Mouse (Mus musculus): ENCODE data around the gene Josd2.

Gene Josd2

DNA sequence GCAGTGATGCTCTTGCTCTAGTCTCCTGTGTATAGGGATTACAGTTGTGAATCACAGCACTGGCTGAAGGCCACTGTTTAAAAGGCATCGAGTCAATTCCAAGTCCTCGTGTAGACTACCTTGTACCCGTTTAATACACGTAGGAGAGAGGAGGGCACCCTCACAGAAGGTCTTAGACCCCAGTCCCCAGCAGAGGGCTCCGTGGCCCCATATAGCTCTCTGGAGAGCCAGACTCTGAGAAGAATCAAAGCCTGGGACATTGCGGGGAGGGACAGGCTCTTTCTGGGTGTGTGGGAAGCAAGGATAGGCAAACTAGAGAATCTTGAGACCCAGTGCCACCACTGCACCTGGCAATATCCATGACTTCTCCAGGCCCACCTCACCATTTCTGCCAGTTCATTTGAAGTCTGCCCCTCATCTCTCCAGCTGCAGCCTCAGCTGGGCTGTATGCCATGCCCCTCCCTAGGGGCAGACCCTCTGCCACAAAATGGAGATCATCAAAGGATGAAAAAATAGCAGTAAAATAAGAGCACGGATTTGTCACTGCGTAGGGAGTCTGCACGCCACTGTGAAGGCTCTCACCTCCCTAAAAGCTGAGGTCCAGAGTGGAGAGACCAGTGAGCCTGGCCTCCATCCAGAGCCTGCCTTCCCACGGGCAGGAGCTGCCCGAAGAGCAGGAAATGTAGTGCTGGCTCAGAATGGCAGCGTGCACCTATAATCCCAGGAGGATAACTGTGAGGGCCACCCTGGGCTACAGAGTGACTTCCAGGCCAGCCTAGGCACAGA lies 21.5 kb upstream of the Josd2 start:
- DNase-seq (ENCODE audit: low spot score in 2 of 2) = no peak

DNA sequence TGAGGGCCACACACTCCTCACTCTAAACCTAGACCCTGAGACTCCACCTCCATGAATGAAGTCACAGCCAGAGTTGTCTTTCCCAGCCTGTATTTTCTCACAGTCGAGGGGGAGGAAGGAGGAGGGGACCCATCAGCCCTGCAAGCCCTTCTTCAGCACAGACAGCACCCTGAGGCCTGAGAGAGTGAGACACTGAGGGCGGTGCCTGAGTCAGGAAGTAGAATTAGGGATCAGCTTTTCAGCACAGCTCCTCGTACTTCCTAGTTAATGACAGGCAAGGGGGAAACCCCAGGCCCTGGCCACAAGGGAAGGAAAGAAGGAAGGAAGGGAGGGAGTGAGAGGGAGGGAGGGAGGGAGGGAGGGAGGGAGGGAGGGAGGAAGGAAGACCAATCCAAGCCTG lies 14.5 kb upstream of the Josd2 start:
- no peak for DNase-seq (ENCODE audit: low spot score in 2 of 2)

DNA sequence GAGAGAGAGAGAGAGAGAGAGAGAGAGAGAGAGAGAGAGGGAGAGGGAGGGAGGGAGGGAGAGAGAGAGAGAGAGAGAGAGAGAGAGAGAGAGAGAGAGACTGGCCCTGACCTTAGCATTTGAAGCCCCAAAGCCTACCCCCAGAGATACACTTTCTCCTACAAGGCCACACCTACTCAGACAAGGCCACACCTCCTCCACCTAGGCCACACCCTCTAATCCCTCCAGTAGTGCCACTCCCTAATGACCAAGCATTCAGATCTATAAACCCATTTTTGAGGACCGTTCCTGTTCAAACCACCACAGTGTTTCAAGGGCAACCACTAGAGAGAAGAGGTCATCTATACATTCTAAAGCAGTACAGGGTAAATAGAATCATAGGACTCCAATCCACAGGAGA lies 11.5 kb upstream of the Josd2 start:
- DNase-seq (ENCODE audit: low spot score in 2 of 2) = peak in 1 of 2 experiments; percentile 10

DNA sequence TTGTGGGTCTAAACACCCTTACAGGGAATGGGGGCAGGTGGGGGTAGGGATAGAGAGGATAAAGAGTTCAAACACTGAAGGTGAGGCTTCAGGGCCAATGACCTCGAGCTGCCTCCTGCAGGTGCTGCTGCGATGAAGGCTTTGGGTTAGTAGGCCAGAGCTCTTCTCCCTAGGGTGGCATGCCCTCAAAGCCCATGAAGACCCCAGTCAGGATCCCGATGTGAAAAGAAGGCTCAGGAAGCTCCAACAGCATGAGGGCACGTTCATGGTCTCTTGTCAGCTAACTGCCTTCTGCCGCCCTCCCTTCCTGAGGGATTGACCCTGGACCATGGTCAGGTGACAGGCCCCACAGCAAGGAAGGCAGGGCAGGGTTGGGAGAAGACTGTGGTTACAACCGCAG lies 7.7 kb upstream of the Josd2 start:
- peak in 1 of 2 experiments; percentile 14 for DNase-seq (ENCODE audit: low spot score in 2 of 2)

DNA sequence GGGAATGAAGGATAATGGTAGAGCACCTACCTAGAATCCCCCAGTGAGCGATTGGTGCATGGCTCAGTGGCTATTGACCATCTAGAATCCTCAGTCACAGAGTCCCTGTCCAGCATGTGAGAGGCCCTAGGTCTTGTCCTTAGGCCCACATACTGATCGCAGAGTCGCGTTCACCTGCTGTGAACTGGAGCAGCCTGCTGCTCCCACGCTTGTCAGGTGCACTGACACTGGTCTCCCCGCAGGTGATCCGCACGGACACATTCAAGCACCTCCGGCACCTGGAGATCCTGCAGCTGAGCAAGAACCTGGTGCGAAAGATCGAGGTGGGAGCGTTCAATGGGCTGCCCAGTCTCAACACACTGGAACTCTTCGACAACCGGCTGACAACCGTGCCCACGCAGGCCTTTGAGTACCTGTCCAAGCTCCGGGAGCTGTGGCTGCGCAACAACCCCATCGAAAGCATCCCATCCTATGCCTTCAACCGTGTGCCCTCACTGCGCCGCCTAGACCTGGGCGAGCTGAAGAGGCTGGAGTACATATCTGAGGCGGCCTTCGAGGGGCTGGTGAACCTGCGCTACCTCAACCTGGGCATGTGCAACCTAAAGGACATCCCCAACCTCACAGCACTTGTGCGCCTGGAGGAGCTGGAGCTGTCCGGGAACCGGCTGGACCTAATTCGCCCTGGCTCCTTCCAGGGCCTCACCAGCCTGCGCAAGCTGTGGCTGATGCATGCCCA lies 6.8 kb upstream of the Josd2 start:
- DNase-seq (ENCODE audit: low spot score in 2 of 2) = peak in 1 of 2 experiments; percentile 17

DNA sequence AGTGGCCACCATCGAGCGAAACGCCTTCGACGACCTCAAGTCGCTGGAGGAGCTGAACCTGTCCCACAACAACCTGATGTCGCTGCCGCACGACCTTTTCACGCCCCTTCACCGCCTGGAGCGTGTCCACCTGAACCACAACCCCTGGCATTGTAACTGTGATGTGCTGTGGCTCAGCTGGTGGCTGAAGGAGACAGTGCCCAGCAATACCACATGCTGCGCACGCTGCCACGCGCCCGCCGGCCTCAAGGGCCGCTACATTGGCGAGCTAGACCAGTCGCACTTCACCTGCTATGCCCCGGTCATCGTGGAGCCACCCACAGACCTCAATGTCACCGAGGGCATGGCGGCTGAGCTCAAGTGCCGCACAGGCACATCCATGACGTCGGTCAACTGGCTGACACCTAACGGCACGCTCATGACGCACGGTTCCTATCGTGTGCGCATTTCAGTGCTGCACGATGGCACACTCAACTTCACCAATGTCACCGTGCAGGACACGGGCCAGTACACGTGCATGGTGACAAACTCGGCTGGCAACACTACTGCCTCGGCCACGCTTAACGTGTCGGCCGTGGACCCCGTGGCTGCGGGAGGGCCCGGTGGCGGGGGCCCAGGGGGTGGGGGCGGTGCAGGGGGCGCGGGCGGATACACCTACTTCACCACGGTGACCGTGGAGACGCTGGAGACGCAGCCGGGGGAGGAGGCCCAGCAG lies 6.1 kb upstream of the Josd2 start:
- DNase-seq (ENCODE audit: low spot score in 2 of 2) = peak; percentile 3 to 24

DNA sequence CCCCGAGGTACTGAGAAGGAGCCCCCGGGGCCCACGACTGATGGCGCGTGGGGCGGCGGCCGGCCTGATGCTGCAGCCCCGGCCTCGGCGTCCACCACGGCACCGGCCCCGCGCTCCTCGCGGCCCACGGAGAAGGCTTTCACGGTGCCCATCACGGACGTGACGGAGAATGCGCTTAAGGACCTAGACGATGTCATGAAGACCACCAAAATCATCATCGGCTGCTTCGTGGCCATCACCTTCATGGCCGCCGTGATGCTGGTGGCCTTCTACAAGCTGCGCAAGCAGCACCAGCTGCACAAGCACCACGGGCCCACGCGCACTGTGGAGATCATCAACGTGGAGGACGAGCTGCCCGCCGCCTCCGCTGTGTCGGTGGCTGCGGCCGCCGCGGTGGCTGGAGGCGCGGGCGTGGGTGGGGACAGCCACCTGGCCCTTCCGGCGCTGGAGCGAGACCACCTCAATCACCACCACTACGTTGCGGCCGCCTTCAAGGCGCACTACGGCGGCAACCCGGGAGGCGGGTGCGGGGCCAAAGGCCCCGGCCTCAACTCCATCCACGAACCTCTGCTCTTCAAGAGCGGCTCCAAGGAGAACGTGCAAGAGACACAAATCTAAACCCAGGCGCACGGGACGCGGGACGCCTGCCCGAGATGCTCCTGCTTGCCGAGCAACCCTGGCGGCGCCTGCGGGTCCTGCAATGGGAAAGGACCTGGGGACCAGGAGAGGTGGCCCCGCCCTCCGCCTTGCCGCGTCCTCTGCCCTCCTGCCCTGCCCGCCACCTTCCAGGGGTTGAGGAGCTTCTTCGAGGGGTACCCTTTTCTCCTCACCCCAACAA lies 5.3 kb upstream of the Josd2 start:
- peak; percentile 9 to 31 for DNase-seq (ENCODE audit: low spot score in 2 of 2)

DNA sequence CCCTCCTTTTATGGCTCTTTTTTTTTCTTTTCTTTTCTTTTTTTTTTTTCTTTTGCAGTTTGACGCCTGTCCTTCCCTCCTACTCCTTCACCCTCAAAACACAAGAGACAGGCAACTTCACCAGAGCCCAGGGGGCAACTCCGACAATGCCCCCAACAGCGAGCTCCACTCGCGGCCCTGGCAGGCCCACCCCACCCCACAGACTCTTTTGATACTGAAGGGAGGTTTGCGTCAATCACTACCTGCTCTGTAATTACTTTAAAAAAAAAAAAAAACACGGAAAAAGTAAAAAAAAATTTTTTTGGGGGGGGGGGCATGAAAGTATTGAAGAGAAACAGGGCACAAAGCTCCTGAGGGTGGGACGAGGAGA lies 4.7 kb upstream of the Josd2 start:
- peak in 1 of 2 experiments; percentile 16 for DNase-seq (ENCODE audit: low spot score in 2 of 2)

DNA sequence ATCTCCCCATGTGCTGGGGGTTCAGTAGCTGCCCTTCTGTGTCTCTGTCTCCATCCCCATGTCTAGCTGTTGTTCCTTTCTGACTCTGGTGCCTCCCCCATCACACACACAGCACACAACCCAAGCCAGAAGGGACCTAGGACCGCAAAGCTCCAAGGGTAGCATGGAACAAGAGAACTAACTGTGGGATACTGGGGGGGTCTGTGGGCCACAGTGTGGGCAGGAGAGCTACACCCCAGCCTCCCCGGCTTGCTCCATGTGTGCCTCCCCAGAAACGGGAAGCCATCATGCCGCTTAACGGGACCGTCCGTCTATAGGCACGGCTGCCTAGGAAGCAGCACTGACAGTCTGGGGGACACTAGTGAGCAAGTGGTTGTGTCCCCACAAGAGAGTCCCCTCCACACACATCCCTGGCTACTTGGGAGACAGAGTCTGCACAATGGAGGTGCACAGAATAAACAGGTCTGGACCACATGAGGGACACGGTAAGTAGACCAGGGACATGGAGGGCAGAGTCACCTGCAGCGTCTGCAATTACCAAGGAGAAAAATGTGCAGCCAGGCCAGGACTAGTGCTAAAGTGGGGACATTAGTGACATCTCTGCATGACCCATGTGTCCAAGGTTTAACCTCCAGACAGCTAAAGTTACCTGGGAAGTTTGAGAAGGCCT lies 4.1 kb upstream of the Josd2 start:
- DNase-seq (ENCODE audit: low spot score in 2 of 2) = peak; percentile 4 to 18

DNA sequence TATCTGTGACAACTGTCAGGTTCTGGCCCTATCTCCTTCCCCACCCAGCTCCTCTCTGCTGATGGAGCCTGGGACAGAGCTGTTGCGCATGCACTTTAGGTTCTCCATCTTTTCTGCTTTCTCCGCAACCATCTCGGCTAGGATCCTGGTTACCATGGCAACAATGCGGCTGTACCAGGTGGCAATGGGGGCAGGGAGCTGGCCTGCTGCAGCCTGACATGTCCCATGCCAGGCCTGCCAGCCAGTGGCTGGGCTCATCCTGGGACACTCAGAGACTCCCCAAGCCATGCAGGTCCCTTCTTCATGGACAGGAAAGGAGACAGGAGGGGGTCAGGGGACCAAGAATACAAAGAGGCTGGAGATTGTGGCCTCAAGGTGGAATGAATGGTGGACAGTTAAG lies 3.3 kb upstream of the Josd2 start:
- DNase-seq (ENCODE audit: low spot score in 2 of 2) = peak; percentile 55 to 87

DNA sequence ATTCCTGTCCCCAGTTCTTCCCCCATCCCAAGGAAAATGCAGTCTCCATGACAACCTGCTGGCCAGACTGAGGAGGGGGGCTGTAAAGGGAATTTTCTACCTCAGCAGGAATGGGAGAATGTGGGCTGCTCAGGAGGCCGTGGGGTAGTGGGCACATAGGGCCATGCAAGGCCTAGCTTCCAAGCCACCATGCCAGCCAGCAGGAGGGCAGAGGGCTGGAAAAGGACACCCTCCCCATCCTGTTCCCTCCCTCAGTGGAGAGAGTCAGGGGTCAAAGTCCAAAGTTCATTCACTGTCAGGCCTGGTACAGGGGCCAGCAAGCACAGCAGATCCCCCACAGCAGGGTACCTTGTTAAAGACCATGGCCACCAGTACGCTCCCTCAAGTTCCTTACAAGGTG lies 2.7 kb upstream of the Josd2 start, which contains the start of gene Aspdh:
Gene Aspdh (plus strand): TSS at position 281 of the 400 bp plus-strand sequence.
- peak in 1 of 2 experiments; percentile 16 for DNase-seq (ENCODE audit: low spot score in 2 of 2)

DNA sequence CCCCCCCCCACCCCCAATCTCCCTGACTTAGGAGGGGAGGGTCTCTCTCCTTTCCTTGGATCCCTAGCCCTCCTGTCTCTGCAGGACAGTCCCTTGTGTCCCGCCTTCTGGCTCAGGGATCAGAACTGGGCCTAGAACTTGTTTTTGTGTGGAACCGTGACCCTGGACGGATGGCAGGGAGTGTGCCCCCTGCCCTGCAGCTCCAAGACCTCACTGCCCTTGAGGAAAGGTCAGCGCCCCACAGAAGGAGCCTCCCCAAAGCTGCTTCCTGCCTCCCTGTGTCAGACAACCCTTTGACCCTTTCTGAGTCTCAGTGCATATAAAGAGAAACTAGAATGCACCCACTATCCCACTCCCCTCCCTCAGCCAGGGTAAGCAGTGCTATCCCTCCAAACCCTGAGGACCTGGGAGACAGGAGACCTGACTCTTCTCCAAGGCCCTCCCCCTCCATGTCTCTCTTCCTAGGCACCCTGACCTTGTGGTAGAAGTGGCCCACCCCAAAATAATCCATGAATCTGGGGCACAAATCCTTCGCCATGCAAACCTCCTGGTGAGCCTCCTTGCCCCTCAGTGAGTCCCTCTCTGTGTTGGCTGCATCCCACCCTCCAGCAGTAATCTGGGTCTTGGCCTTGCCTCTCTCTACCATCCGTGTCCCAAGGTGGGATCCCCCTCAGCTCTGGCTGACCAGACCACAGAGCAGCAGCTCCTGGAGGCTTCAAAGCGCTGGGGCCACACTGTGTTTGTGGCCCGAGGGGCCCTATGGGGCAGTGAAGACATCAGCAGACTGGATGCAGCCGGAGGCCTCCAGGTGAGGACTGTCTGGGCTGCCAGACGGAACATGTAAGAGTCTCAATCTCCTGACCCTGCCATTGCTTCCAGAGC lies 1.5 kb upstream of the Josd2 start:
- peak in 1 of 2 experiments; percentile 17 for DNase-seq (ENCODE audit: low spot score in 2 of 2)

DNA sequence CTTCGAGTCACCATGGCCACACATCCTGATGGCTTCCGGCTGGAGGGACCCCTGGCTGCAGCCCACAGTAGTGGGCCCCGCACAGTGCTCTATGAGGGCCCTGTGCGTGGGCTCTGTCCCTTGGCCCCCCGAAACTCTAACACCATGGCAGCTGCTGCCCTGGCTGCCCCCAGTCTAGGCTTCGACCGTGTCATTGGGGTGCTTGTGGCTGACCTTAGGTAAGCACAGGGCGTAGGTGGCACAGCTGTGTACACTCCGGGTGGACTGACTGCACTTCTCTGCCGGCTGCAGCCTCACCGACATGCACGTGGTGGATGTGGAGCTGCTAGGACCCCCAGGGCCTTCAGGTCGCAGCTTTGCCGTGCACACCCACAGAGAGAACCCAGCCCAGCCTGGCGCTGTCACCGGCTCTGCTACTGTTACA lies 880 bp upstream of the Josd2 start:
- DNase-seq (ENCODE audit: low spot score in 2 of 2) = peak in 1 of 2 experiments; percentile 21

DNA sequence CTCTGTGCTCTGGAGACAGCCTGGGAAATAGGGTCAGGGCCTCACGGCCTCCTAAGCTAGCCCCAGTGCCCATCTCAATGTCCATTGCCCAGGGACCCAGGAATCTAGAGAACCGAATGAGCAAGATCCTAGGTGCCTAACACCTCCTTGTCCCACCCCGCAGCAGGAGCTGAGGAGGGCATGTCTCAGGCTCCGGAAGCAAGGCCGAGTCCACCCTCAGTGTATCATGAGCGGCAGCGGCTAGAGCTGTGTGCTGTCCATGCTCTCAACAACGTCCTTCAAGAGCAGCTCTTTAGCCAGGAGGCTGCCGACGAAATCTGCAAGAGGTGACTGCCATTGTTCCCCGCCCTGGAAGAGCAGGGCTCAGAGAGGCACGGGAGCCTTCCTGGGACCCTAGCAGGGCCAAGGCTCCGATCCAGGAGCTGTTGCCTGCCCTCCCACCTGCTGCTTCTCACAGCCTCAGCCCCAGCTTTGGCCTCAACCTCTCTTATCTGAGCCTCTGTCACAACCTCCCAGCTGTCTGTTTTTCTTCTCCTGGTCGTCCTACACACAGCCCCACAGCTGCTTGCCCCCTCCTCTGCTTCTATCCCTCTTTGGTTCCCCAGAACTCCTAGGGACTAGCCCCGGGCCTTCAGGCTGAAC lies 985 bp downstream of the Josd2 start:
- DNase-seq (ENCODE audit: low spot score in 2 of 2) = peak in 1 of 2 experiments; percentile 18

DNA sequence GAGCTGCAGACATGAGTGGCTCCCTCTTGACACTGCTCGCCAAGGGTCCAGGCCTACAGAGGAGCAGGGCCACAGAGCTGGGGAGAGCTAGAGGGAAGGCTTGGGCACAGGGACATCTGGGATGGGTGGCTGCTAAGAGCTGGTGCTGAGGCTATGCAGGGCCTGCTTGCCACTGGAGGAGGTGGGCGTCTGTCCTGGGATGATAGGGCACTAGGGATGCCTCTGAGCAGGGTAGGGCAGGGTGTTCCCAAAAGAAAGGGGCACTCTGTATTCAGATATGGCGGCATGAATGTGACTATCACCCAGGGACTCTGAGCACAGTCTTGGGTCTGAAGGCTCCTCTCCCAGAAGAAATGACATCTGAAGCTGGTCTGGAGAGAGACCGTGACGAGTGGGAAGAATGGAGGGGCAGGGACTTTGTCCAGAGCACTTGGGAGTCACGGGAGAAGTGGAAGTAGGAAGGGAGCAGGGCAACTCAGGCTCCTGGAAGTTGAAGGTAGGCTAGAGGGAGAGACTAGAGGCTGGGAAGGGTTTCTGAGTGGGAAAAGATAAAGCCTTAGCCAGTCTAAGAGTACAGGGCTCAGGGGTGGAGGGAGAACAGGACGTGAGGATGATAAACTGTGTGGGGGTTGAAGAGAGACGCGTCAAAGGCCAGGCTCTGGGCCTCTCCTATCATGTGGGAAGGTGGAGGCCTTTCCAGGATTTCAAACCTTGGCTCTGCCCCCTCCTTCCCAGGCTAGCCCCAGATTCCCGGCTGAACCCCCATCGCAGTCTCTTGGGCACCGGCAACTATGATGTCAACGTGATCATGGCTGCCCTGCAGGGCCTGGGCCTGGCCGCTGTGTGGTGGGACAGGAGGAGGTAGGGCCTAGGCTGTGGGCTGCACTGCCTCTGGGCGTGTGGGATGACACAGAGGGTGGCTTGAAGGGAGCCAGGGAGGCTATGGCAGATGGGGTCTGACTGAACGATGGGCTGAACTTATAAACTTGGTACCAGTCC lies 2.2 kb downstream of the Josd2 start:
- peak in 1 of 2 experiments; percentile 18 for DNase-seq (ENCODE audit: low spot score in 2 of 2)

DNA sequence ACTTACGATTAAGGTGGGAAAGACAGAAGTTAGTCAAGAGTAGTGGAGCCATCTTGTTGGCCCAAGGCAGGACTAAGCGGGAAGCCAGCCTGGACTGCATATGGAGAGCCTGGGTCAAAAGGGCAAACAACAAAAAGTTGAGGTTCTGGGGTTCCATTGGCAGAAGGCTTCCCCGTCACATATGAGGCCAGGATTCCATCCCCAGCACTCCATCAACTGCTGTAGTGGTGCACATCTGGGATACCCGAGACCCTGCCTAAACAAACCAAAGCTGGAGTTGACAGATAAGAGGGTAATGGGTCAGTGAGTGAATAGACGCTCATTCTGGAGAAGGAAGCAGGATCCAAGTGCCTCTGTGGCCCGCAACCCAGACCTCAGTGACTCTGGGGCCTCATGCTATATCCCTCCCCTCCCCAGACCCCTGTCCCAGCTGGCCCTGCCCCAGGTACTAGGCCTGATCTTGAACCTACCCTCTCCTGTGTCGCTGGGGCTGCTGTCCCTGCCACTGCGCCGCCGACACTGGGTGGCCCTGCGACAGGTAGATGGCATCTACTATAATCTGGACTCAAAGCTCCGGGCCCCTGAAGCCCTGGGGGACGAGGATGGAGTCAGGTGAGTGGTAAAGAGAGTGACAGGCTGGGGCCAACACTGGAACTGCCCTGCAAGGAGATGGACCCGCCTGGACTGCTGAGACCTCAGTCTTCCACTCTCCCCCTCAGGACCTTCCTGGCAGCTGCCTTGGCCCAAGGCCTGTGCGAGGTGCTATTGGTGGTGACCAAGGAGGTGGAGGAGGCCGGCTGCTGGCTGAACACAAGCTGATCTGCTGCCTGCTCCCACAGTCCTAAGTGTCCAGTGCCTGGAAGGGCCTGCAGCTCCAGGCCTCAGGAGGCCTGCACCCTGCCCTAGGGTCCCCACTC lies 3.2 kb downstream of the Josd2 start:
- DNase-seq (ENCODE audit: low spot score in 2 of 2) = peak in 1 of 2 experiments; percentile 17
